Mouse (Mus musculus): ENCODE results near the gene Ovca2.

The Ovca2 gene

GRCm38 (mm10) chr11:75172151-75173094 is 6.2 kb downstream of the Ovca2 start:
- in situ Hi-C loops (cut with MboI; ENCODE audit: unreplicated experiment in 2 of 2) = loop anchor here (5.0 kb wide), 1 partner anchor 190 kb away; no protein-coding TSS in a partner anchor

- in situ Hi-C loops (cut with MboI; ENCODE audit: unreplicated experiment in 2 of 2) = loop anchor here (5.0 kb wide), 1 partner anchor 189 kb away; no protein-coding TSS in a partner anchor
These were observed 7.3 kb downstream of the Ovca2 start for GRCm38 (mm10) chr11:75171186-75171865.

- in situ Hi-C loops (cut with MboI; ENCODE audit: unreplicated experiment in 2 of 2) = loop anchor here (5.0 kb wide), 1 partner anchor 188 kb away; no protein-coding TSS in a partner anchor
These were observed 8.4 kb downstream of the Ovca2 start for GRCm38 (mm10) chr11:75170136-75170751.

GRCm38 (mm10) chr11:75169405-75170080 is 9.1 kb downstream of the Ovca2 start, which contains the start of gene Hic1:
TSS of gene Hic1 (minus strand) at chr11:75169519.
- in situ Hi-C loops (cut with MboI; ENCODE audit: unreplicated experiment in 2 of 2) = loop anchor here (5.0 kb wide), 1 partner anchor 187 kb away; no protein-coding TSS in a partner anchor

GRCm38 (mm10) chr11:75168590-75169361 is 9.9 kb downstream of the Ovca2 start:
- in situ Hi-C loops (cut with MboI; ENCODE audit: unreplicated experiment in 2 of 2) = no loop called here

GRCm38 (mm10) chr11:75167643-75168589 is 10.7 kb downstream of the Ovca2 start:
- in situ Hi-C loops (cut with MboI; ENCODE audit: unreplicated experiment in 2 of 2) = no loop called here

- in situ Hi-C loops (cut with MboI; ENCODE audit: unreplicated experiment in 2 of 2) = no loop called here
These were observed 11.6 kb downstream of the Ovca2 start for GRCm38 (mm10) chr11:75166861-75167642.

- in situ Hi-C loops (cut with MboI; ENCODE audit: unreplicated experiment in 2 of 2) = no loop called here
These were observed 12.3 kb downstream of the Ovca2 start for GRCm38 (mm10) chr11:75166193-75166842.

- in situ Hi-C loops (cut with MboI; ENCODE audit: unreplicated experiment in 2 of 2) = no loop called here
These were observed 13.0 kb downstream of the Ovca2 start for GRCm38 (mm10) chr11:75165441-75166192.

GRCm38 (mm10) chr11:75164750-75165149 is 13.9 kb downstream of the Ovca2 start:
- in situ Hi-C loops (cut with MboI; ENCODE audit: unreplicated experiment in 2 of 2) = no loop called here

- in situ Hi-C loops (cut with MboI; ENCODE audit: unreplicated experiment in 2 of 2) = no loop called here
These were observed 14.6 kb downstream of the Ovca2 start for GRCm38 (mm10) chr11:75164051-75164450.

GRCm38 (mm10) chr11:75163379-75163778 is 15.3 kb downstream of the Ovca2 start:
- in situ Hi-C loops (cut with MboI; ENCODE audit: unreplicated experiment in 2 of 2) = no loop called here

- in situ Hi-C loops (cut with MboI; ENCODE audit: unreplicated experiment in 2 of 2) = no loop called here
These were observed 16.0 kb downstream of the Ovca2 start for GRCm38 (mm10) chr11:75162591-75163080.

- in situ Hi-C loops (cut with MboI; ENCODE audit: unreplicated experiment in 2 of 2) = no loop called here
These were observed 17.1 kb downstream of the Ovca2 start for GRCm38 (mm10) chr11:75161417-75162008.

GRCm38 (mm10) chr11:75160954-75161353 is 17.7 kb downstream of the Ovca2 start:
- in situ Hi-C loops (cut with MboI; ENCODE audit: unreplicated experiment in 2 of 2) = no loop called here

- in situ Hi-C loops (cut with MboI; ENCODE audit: unreplicated experiment in 2 of 2) = loop anchor here (10.0 kb wide), 2 partner anchors 505 to 535 kb away; no protein-coding TSS in a partner anchor
These were observed 19.1 kb downstream of the Ovca2 start for GRCm38 (mm10) chr11:75159564-75159963.

All from v-Abl transformed pro-B cells (cell line).